Mouse (Mus musculus) heart, postnatal 0 days (tissue): ENCODE results near the gene Pafah1b1. TPM values are rescaled to one million over a fixed set of nuclear protein-coding genes. Genes with fewer than 3 reads are reported as not detected.
A peak's percentile ranks its signal among the peaks of the same experiment; 100 is the strongest.

Source experiments
- ATAC-seq: fragments of 200-750 bp; cut with Nextera tagmentation; 2 replicates; pipeline ENCODE4 v1.8.0; 2017; ENCODE audit warnings: low read depth, moderate number of reproducible peaks, moderate library complexity; ENCODE audit not compliant: insufficient read depth
- DNase-seq: peaks from one replicate; pipeline ENCODE4 v3.0.0-alpha.2; 2016; ENCODE audit warnings: low spot score
- H3K27ac ChIP-seq: fragments of 300-500 bp; sonication (generic); 2 replicates; pipeline ENCODE4 v1.5.1; 2014; ENCODE audit warnings: low read depth, mild to moderate bottlenecking
- H3K27me3 ChIP-seq: fragments of 300-500 bp; sonication (generic); 2 replicates; pipeline ENCODE4 v1.6.1; 2014; ENCODE audit warnings: low read length, mixed read lengths; ENCODE audit not compliant: control insufficient read depth, insufficient read depth
- H3K36me3 ChIP-seq: fragments of 300-500 bp; sonication (generic); replicated peaks from 2 replicates; pipeline ENCODE4 v1.6.1; 2014; ENCODE audit warnings: low read length, mixed read lengths; ENCODE audit not compliant: control insufficient read depth, insufficient read depth
- H3K4me1 ChIP-seq: fragments of 300-500 bp; sonication (generic); 2 replicates; pipeline ENCODE4 v1.6.1; 2014; ENCODE audit warnings: antibody characterized with exemption; ENCODE audit not compliant: control insufficient read depth, insufficient read depth
- H3K4me2 ChIP-seq: fragments of 300-500 bp; sonication (generic); 2 replicates; pipeline ENCODE4 v1.6.1; 2014; ENCODE audit warnings: low read depth, mild to moderate bottlenecking, low read length, moderate library complexity
- H3K4me3 ChIP-seq: fragments of 300-500 bp; sonication (generic); 2 replicates; pipeline ENCODE4 v1.5.1; 2014; ENCODE audit warnings: low read depth, low read length
- H3K9ac ChIP-seq: fragments of 300-500 bp; sonication (generic); replicated peaks from 2 replicates; pipeline ENCODE4 v1.6.1; 2014; ENCODE audit warnings: low read depth, low read length, mixed read lengths
- H3K9me3 ChIP-seq: fragments of 300-500 bp; sonication (generic); replicated peaks from 2 replicates; pipeline ENCODE4 v1.6.1; 2016; ENCODE audit warnings: low read length; ENCODE audit not compliant: control insufficient read depth
- CTCF ChIP-seq: IDR thresholded peaks from 2 replicates; pipeline ENCODE4 v1.5.1; 2016; ENCODE audit warnings: antibody characterized with exemption, control low read depth, low read depth
- EP300 ChIP-seq: IDR thresholded peaks from 2 replicates; pipeline ENCODE4 v1.6.1; 2016; ENCODE audit warnings: antibody characterized with exemption, low read depth
- WGBS: fragments of 180-500 bp; shearing (Covaris S2); extraction: QIAGEN DNeasy Blood & Tissue Kit; methylation state at CpG from one replicate; pipeline ENCODE4 v1.1.7; 2014; 5-methylcytosine and 5-hydroxymethylcytosine counted together
- polyA plus RNA-seq: library from polyadenylated mRNA; unstranded; fragments of >200 nt; fragmentation: Nextera tagmentation; extraction: Ambion mirVana; gene quantifications from 2 replicates; pipeline ENCODE4 v1.2.1, GENCODE M21; 2015
- total RNA-seq: library from RNA; depleted of rRNA; stranded (reverse); fragments of >200 nt; gene quantifications from 2 replicates; pipeline ENCODE4 v1.2.3, GENCODE M21; 2014; ENCODE audit warnings: low replicate concordance; rRNA removed

Gene Pafah1b1
- total RNA-seq (78.4 and 94.3 TPM in 2 replicates), polyA plus RNA-seq (62.9 and 69.4 TPM in 2 replicates)

DNA sequence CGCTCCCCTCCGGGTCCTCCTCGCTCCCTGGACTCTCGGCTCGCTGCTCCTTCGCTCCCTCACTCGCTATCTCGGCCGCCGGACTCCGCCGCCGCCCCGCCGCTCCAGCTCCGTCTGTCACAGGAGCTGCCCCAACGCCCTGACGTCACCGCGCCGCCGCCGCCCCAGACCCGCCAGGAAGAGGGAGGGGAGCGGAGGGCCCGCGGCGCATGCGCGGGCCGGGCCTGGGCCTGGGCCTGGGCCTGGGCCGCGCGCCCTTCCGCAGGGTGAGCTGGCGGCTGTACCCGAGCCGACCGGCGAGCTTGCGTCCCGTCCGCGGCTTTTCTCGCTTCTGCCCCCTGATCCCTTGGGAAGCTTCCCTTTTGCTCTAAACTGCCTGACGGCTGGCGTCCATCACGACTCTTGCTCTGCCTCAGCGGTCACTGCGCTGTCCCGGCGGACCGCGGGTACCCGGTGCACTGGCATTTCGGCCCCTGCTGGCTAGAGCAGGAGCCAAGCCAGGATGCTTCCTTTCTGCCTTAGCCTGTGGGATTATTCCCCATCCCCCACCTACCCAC, at the start of gene Pafah1b1:
Gene Pafah1b1 (minus strand): TSS at position 436 of the 557 bp plus-strand sequence.
- no peaks in the 10 kb centered on the region for H3K9me3 ChIP-seq
- ATAC-seq, result peak; percentile 97
- peak; percentile 94 for DNase-seq
- peaks cover 20% of the 10 kb centered on the region for H3K4me1 ChIP-seq
- no peaks in the 10 kb centered on the region for H3K36me3 ChIP-seq
- H3K4me3 ChIP-seq, result peak within 1 kb of the TSS; percentile 98
- H3K4me2 ChIP-seq, result peak within 1 kb of the TSS; percentile 80
- no peak for TF ChIP-seq EP300
- peak; percentile 22; the same call in 1 of the 2 replicates for TF ChIP-seq CTCF
- peak within 1 kb of the TSS; percentile 99 for H3K27ac ChIP-seq
- WGBS, result under 1% methylated on average over 44 of the region's 56 CpGs
- peak within 1 kb of the TSS; percentile 96 for H3K9ac ChIP-seq
- H3K27me3 ChIP-seq, result no peaks in the 10 kb centered on the region

DNA sequence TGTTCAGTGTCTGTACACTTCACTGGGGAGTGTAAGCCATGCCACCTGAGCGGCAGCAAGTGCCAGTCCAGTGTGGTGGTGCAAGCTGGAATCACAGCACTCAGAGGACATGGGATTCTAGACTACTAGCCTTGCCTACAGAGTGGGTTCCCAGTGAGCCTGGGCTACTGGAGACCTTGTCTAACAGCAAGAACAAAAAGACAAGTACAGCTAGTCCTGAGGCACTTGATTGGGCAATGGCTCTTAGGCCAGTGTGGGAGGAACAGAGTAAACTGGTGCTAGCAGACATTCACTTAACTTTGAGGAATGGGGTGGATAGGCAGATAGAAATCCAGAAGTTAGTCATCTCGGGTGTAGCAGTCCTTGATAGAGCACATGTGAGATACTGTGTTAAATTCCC, 47.9 kb upstream of the Pafah1b1 start:
- Histone ChIP-seq H3K27me3 (no peaks in the 10 kb centered on the region), H3K4me3 (no peak overlapping the region), H3K36me3 (peaks cover 26% of the 10 kb centered on the region), H3K9ac (no peak overlapping the region), H3K27ac (no peak overlapping the region), H3K9me3 (no peaks in the 10 kb centered on the region), H3K4me2 (no peak overlapping the region), H3K4me1 (peaks cover 11% of the 10 kb centered on the region)
- no peak for TF ChIP-seq CTCF
- no peak for TF ChIP-seq EP300
- DNase-seq, result no peak
- ATAC-seq, result no peak
- WGBS, result 82% methylated on average over 2 of the region's 2 CpGs

DNA sequence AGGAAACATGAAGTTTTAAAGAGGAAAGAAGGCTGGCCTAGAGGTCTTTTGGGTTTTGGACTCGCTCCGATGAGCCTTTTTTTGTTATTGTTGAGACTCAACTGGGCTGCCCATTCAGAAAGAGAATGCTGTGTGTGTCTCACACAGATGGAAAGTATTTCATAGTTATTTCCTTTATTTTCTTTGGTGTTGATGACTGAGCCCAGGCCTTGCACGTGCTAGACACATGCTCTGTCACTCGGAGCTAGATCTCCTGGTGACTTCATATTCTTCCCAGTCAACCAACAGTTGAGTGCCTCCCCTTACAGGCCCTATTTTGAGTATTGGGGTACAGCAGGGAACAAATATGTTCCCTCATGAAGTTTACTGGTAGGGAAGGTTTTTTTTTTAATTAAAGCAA, 47.2 kb upstream of the Pafah1b1 start:
- H3K4me2 ChIP-seq, result peak overlapping the region; percentile 71
- peaks cover 11% of the 10 kb centered on the region for H3K4me1 ChIP-seq
- 57% methylated on average over 4 of the region's 4 CpGs for WGBS
- H3K27me3 ChIP-seq, result no peaks in the 10 kb centered on the region
- no peaks in the 10 kb centered on the region for H3K9me3 ChIP-seq
- H3K36me3 ChIP-seq, result peaks cover 26% of the 10 kb centered on the region
- H3K27ac ChIP-seq, result no peak overlapping the region
- no peak for DNase-seq
- ATAC-seq, result no peak
- H3K4me3 ChIP-seq, result peak overlapping the region; percentile 74
- no peak for TF ChIP-seq EP300
- no peak for TF ChIP-seq CTCF
- H3K9ac ChIP-seq, result no peak overlapping the region

DNA sequence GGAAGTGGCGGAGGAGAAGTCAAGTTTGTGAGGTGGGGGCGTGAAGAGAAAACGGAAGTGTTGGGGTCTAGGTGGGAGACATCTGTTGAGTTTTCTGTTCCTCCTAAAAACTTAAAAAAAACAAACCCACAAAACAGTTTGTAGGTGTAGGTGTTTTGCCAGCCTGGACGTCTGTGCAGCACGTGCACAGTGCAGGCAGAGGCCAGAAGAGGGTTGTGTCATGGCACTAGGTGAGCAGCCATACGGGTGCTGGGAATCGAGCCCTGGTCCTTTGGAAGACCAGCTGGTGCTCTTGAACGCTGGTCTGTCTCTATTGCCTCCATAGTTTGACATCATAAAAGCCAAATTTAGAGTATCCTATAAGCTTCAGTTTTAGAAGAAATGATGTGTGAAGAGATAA, 46.8 kb upstream of the Pafah1b1 start:
- no peak for DNase-seq
- TF ChIP-seq EP300, result no peak
- no peak for TF ChIP-seq CTCF
- Histone ChIP-seq H3K4me3 (peak overlapping the region; percentile 74), H3K9me3 (no peaks in the 10 kb centered on the region), H3K4me1 (peaks cover 11% of the 10 kb centered on the region), H3K36me3 (peaks cover 26% of the 10 kb centered on the region), H3K27me3 (no peaks in the 10 kb centered on the region), H3K9ac (peak overlapping the region; percentile 67), H3K4me2 (peak overlapping the region; percentile 71), H3K27ac (peak overlapping the region; percentile 90)
- WGBS, result 10% methylated on average over 8 of the region's 8 CpGs
- no peak for ATAC-seq

DNA sequence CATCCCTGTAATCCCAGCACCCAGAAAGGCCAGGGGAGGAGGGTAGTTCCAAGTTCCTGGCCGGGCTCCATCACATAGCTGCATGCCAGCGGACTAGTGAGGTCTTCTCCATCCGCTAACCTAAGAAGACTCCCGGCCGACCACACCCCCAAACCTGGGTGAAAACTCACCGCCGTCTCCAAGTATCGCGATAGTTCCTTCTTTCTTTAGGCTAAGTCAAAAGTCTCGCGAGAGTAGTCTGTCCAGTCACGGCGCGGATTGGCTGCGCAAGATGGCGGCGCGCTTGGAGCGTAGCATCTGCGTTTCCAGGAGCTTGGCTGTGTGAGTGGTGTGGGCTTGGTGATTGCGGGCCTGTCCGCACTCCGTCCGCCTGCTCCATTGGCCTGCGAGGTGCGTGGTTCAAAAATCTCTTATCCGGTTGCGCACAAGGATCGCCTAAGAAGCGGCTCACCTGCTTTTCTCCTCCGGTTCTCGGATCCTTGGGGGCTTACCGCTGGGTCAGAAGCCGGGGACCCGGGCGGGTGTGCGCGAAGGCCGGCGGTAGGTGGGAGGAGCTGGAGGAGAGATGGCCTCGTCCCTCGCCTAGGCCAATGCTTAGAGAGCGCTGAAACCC, 46.2 kb upstream of the Pafah1b1 start, which contains the start of gene Mettl16:
Gene Mettl16 (plus strand): TSS at position 236 of the 613 bp plus-strand sequence.
- TF ChIP-seq CTCF (no peak), EP300 (peak; percentile 69)
- Histone ChIP-seq H3K4me1 (peaks cover 11% of the 10 kb centered on the region), H3K9me3 (no peaks in the 10 kb centered on the region), H3K4me3 (peak within 1 kb of the TSS; percentile 74), H3K9ac (peak within 1 kb of the TSS; percentile 67), H3K4me2 (peak within 1 kb of the TSS; percentile 71), H3K36me3 (peaks cover 22% of the 10 kb centered on the region), H3K27me3 (no peaks in the 10 kb centered on the region), H3K27ac (peak within 1 kb of the TSS; percentile 90)
- under 1% methylated on average over 43 of the region's 43 CpGs for WGBS
- peak; percentile 99 for DNase-seq
- ATAC-seq, result peak; percentile 93
